Mouse (Mus musculus): ENCODE measurements around the gene Clnk.

DNA sequence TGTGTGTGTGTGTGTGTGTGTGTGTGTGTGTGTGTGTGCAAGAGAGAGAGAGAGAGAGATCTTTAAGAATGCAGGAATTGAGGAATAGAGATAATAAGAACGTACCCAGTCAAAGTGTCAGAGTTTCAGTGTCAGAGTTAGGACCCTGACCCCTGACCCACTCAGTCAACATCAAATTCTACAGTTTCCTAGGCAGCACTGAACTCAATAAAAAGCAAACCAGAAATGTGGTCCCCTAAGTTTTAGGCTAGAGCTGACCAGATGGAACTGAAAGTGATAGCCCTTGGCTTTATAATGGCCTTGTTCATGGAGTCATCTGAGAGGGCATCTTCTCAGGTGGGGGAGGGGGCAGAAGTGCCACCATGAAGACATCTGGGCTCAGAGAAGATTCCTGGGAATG, 1.7 kb downstream of the Clnk start:
- no peak for TF ChIP-seq CTCF (IDR thresholded peaks at IDR 0.05; ENCODE audit: insufficient read depth, low read depth, low read length)
- TF ChIP-seq POLR2A (IDR thresholded peaks at IDR 0.05; ENCODE audit: insufficient read depth, low read depth, low read length), result no peak
